Mouse (Mus musculus): ENCODE data around the gene Tspan3. TPM values are rescaled to one million over a fixed set of nuclear protein-coding genes. Genes with fewer than 3 reads are reported as not detected.

Tspan3 gene
- polyA plus RNA-seq, 1 experiment from 2014 or later, result 577 TPM

DNA sequence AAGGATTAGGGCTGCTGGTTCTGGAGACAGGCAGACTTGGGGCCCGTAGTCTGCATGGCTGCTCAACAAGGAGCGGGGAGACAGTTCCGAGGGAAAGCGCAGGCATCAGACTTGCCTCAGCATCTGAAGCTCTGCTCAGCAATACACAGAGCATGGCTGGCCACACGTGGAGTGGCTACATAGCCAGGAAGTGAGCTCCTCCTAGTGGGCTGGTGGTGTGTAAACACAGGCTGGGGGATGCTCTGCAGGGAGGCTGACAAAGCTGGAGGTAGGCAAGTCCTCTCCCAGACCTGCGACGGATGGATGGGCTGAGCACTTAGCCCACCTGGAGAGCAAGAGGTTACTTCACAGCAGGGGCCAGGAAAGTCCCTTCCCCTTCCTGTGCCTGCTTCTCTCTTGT lies 44.2 kb downstream of the Tspan3 start:
- Histone ChIP-seq H3K9ac (replicated peaks; ENCODE audit: low read length) (peak overlapping the region; percentile 35; the same call in 1 of the 2 replicates), H3K27ac (ENCODE audit: low read length) (no peak overlapping the region), H3K9me3 (ENCODE audit: low read length) (no peaks in the 10 kb centered on the region), H3K4me2 (replicated peaks; ENCODE audit: low read depth, low read length) (0 out of 2 replicates have a peak overlapping the region, but pooled peaks have one; percentile 28), H3K4me1 (ENCODE audit: insufficient read depth, low read length) (peaks cover 19% of the 10 kb centered on the region), H3K36me3 (ENCODE audit: insufficient read depth, low read length) (no peaks in the 10 kb centered on the region), H3K4me3 (ENCODE audit: low read length) (no peak overlapping the region), H3K27me3 (ENCODE audit: insufficient read depth, low read length) (no peaks in the 10 kb centered on the region)
- ATAC-seq (ENCODE audit: low FRiP score, low TSS enrichment), result no peak
- WGBS, result 32% methylated on average over 7 of the region's 7 CpGs

DNA sequence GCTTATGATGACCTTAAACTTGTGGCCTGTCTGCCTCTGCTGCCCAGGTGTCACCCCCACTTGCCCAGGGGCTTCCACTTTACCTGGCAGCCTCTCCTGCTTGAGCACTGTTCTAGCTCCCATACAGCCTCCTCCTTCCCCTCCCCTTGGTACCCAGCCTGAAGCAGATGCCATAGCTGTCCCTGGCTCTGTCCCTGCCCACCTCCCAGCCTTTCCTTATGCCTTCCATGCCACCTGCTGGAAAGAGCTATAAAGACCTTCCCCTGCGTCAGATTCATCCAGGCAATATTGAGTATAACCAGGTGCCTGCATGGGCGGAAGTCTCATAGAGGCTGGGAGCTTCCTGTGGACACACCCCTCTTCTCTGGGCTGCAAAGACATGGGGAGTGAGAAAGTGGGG lies 45.6 kb downstream of the Tspan3 start:
- no peaks in the 10 kb centered on the region for H3K9me3 ChIP-seq (ENCODE audit: low read length)
- peaks cover 17% of the 10 kb centered on the region for H3K4me1 ChIP-seq (ENCODE audit: insufficient read depth, low read length)
- 73% methylated on average over 2 of the region's 2 CpGs for WGBS
- no peak overlapping the region for H3K4me2 ChIP-seq (replicated peaks; ENCODE audit: low read depth, low read length)
- no peaks in the 10 kb centered on the region for H3K27me3 ChIP-seq (ENCODE audit: insufficient read depth, low read length)
- H3K36me3 ChIP-seq (ENCODE audit: insufficient read depth, low read length), result no peaks in the 10 kb centered on the region
- H3K9ac ChIP-seq (replicated peaks; ENCODE audit: low read length), result no peak overlapping the region
- ATAC-seq (ENCODE audit: low FRiP score, low TSS enrichment), result no peak
- H3K4me3 ChIP-seq (ENCODE audit: low read length), result no peak overlapping the region
- no peak overlapping the region for H3K27ac ChIP-seq (ENCODE audit: low read length)

- peak; percentile 26 for ATAC-seq (ENCODE audit: low FRiP score, low TSS enrichment)
- Histone ChIP-seq H3K27me3 (ENCODE audit: insufficient read depth, low read length) (no peaks in the 10 kb centered on the region), H3K9ac (replicated peaks; ENCODE audit: low read length) (peak overlapping the region; percentile 53), H3K4me2 (replicated peaks; ENCODE audit: low read depth, low read length) (peak overlapping the region; percentile 73), H3K36me3 (ENCODE audit: insufficient read depth, low read length) (no peaks in the 10 kb centered on the region), H3K9me3 (ENCODE audit: low read length) (no peaks in the 10 kb centered on the region), H3K4me1 (ENCODE audit: insufficient read depth, low read length) (peaks cover 13% of the 10 kb centered on the region; the same call in 1 of the 2 replicates), H3K27ac (ENCODE audit: low read length) (no peak overlapping the region), H3K4me3 (ENCODE audit: low read length) (peak overlapping the region; percentile 43)
- WGBS, result 2% methylated on average over 14 of the region's 14 CpGs
These were observed 46.7 kb downstream of the Tspan3 start for GRCm38 (mm10) chr9:56118582-56118981.

- 82% methylated on average over 5 of the region's 5 CpGs for WGBS
- Histone ChIP-seq H3K27ac (ENCODE audit: low read length) (no peak overlapping the region), H3K4me2 (replicated peaks; ENCODE audit: low read depth, low read length) (no peak overlapping the region), H3K4me1 (ENCODE audit: insufficient read depth, low read length) (peaks cover 13% of the 10 kb centered on the region; the same call in 1 of the 2 replicates), H3K36me3 (ENCODE audit: insufficient read depth, low read length) (no peaks in the 10 kb centered on the region), H3K9me3 (ENCODE audit: low read length) (no peaks in the 10 kb centered on the region), H3K9ac (replicated peaks; ENCODE audit: low read length) (no peak overlapping the region), H3K27me3 (ENCODE audit: insufficient read depth, low read length) (no peaks in the 10 kb centered on the region), H3K4me3 (ENCODE audit: low read length) (no peak overlapping the region)
- ATAC-seq (ENCODE audit: low FRiP score, low TSS enrichment), result no peak
These were observed 47.2 kb downstream of the Tspan3 start for GRCm38 (mm10) chr9:56118091-56118490.

DNA sequence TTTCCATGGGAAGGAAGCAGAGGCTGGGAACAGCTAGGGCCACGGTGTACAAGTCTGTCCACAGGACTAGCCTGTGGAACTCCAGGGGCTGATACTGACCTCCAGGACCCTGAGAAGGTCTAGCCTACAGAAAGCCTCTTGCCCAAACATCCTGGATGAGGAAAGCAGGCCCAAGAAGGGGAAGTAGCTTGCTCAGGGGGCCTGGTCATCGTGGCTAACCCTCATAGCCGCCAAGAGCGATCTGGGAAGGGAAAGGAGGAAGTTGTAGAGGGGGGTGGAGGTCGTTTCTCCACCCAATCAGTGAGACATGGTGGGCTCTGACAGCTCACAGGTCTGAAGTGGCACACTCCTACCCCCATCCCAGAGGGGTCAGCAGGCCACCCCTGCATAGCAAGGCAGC lies 57.1 kb downstream of the Tspan3 start:
- no peaks in the 10 kb centered on the region for H3K9me3 ChIP-seq (ENCODE audit: low read length)
- no peak overlapping the region for H3K27ac ChIP-seq (ENCODE audit: low read length)
- 76% methylated on average over 5 of the region's 5 CpGs for WGBS
- H3K9ac ChIP-seq (replicated peaks; ENCODE audit: low read length), result no peak overlapping the region
- peaks cover 15% of the 10 kb centered on the region for H3K4me1 ChIP-seq (ENCODE audit: insufficient read depth, low read length)
- H3K4me2 ChIP-seq (replicated peaks; ENCODE audit: low read depth, low read length), result no peak overlapping the region
- H3K27me3 ChIP-seq (ENCODE audit: insufficient read depth, low read length), result no peaks in the 10 kb centered on the region
- H3K4me3 ChIP-seq (ENCODE audit: low read length), result no peak overlapping the region
- no peak for ATAC-seq (ENCODE audit: low FRiP score, low TSS enrichment)
- no peaks in the 10 kb centered on the region for H3K36me3 ChIP-seq (ENCODE audit: insufficient read depth, low read length)

DNA sequence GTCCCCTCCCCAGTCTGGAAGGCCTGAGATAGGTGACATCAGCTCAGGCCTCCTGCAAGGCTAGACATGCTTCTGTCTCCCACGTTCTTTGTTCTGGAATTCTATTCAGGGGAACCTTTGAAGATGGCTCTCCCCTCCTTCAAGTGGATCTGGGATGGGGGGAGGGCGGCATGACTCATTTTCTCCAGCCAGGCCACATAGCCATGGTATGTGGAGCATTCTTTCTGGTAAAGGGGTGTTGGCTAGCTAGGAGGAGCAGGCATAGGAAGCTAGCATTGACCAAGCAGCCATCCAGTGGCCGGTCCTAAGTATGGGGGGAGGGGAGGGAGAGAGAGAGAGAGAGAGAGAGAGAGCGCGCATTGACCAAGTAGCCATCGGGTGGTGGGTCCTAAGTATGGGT lies 57.8 kb downstream of the Tspan3 start:
- no peak for ATAC-seq (ENCODE audit: low FRiP score, low TSS enrichment)
- H3K4me2 ChIP-seq (replicated peaks; ENCODE audit: low read depth, low read length), result no peak overlapping the region

DNA sequence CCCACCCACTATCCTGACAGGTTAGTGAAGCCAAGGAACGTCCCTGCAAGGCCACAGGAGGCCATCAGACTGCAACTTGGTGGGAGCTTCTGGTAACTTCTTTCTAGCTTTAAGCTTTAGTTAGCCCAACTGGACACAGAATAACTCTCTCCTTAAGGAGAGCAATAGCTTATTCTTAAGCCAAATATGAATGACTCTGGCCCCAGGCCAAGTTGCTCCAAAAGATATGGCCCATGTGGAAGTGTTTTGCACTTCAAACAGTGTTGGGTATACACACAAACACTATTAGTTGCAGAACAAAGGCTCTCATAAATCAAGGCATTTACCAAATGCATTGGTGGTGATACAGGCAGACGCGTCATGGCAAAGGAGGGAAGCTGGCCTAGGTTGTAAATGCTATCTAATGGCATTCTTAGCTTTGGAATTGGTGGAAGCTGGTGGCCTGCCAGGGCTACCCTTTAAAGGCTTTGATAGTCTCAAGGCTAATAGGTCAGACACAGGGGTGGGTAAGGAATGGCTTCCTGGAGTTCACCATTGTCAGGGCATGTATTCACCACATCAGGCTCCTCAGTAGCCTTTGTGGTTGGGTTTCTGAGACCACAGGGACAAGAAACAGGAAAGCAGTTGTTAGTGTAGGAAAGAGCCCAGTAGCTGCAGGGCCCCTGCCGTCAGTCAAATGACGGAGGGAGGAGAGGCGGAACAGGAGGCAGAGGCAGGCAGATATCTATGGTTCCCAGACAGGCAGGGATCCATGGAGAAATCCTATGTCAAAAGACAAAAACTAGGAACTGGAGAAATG lies 58.8 kb downstream of the Tspan3 start:
- Histone ChIP-seq H3K4me1 (ENCODE audit: insufficient read depth, low read length) (peaks cover 15% of the 10 kb centered on the region), H3K36me3 (ENCODE audit: insufficient read depth, low read length) (no peaks in the 10 kb centered on the region), H3K27me3 (ENCODE audit: insufficient read depth, low read length) (no peaks in the 10 kb centered on the region), H3K4me2 (replicated peaks; ENCODE audit: low read depth, low read length) (no peak overlapping the region), H3K27ac (ENCODE audit: low read length) (no peak overlapping the region), H3K4me3 (ENCODE audit: low read length) (no peak overlapping the region), H3K9me3 (ENCODE audit: low read length) (no peaks in the 10 kb centered on the region), H3K9ac (replicated peaks; ENCODE audit: low read length) (no peak overlapping the region)
- no peak for ATAC-seq (ENCODE audit: low FRiP score, low TSS enrichment)
- WGBS, result 77% methylated on average over 6 of the region's 6 CpGs

More for the DNA sequence above, 57.8 kb downstream of the Tspan3 start:
- Histone ChIP-seq H3K4me3 (ENCODE audit: low read length) (no peak overlapping the region), H3K27ac (ENCODE audit: low read length) (no peak overlapping the region), H3K9ac (replicated peaks; ENCODE audit: low read length) (no peak overlapping the region), H3K27me3 (ENCODE audit: insufficient read depth, low read length) (no peaks in the 10 kb centered on the region), H3K4me1 (ENCODE audit: insufficient read depth, low read length) (peaks cover 15% of the 10 kb centered on the region), H3K36me3 (ENCODE audit: insufficient read depth, low read length) (no peaks in the 10 kb centered on the region), H3K9me3 (ENCODE audit: low read length) (no peaks in the 10 kb centered on the region)
- WGBS, result 79% methylated on average over 6 of the region's 6 CpGs

- Histone ChIP-seq H3K4me1 (ENCODE audit: insufficient read depth, low read length) (peaks cover 15% of the 10 kb centered on the region), H3K4me3 (ENCODE audit: low read length) (no peak overlapping the region), H3K27ac (ENCODE audit: low read length) (no peak overlapping the region), H3K36me3 (ENCODE audit: insufficient read depth, low read length) (no peaks in the 10 kb centered on the region), H3K4me2 (replicated peaks; ENCODE audit: low read depth, low read length) (no peak overlapping the region), H3K27me3 (ENCODE audit: insufficient read depth, low read length) (no peaks in the 10 kb centered on the region), H3K9me3 (ENCODE audit: low read length) (no peaks in the 10 kb centered on the region), H3K9ac (replicated peaks; ENCODE audit: low read length) (no peak overlapping the region)
- 19% methylated on average over 7 of the region's 7 CpGs for WGBS
- ATAC-seq (ENCODE audit: low FRiP score, low TSS enrichment), result peak; percentile 88
These were observed 60.4 kb downstream of the Tspan3 start for GRCm38 (mm10) chr9:56104921-56105320.

GRCm38 (mm10) chr9:56101022-56101421 lies 64.3 kb downstream of the Tspan3 start:
- 27% methylated on average over 4 of the region's 4 CpGs for WGBS

DNA sequence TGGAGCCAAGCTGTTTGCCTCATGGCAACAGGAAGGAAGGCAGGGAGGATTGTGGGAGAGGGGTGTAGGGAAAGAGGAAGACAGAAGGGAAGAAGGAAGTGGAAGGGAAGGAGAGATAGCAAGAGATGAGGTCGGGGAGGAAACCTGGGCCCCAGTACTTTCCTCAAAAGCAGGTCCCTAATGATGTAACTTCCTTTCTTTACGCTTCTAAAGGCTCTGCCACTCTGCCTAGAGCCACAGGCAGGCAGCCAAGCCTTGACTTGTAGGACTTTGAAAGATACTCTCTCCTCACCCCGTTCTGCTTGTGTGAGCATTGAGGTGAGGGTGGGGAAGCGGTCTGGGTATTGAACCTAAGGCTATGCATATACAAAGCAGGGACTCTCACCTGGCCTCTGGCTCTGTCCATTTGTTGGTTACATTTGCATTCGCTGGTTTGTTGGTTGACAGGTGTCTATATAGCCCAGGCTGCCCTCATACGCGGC lies 65.2 kb downstream of the Tspan3 start:
- H3K27me3 ChIP-seq (ENCODE audit: insufficient read depth, low read length), result no peaks in the 10 kb centered on the region

More at GRCm38 (mm10) chr9:56101022-56101421, 64.3 kb downstream of the Tspan3 start:
- H3K4me3 ChIP-seq (ENCODE audit: low read length), result no peak overlapping the region
- H3K27me3 ChIP-seq (ENCODE audit: insufficient read depth, low read length), result no peaks in the 10 kb centered on the region
- no peaks in the 10 kb centered on the region for H3K36me3 ChIP-seq (ENCODE audit: insufficient read depth, low read length)
- no peak overlapping the region for H3K9ac ChIP-seq (replicated peaks; ENCODE audit: low read length)
- no peak overlapping the region for H3K27ac ChIP-seq (ENCODE audit: low read length)
- H3K4me1 ChIP-seq (ENCODE audit: insufficient read depth, low read length), result peaks cover 10% of the 10 kb centered on the region
- H3K4me2 ChIP-seq (replicated peaks; ENCODE audit: low read depth, low read length), result no peak overlapping the region
- H3K9me3 ChIP-seq (ENCODE audit: low read length), result no peaks in the 10 kb centered on the region
- ATAC-seq (ENCODE audit: low FRiP score, low TSS enrichment), result no peak

More for the DNA sequence above, 65.2 kb downstream of the Tspan3 start:
- H3K9me3 ChIP-seq (ENCODE audit: low read length), result no peaks in the 10 kb centered on the region
- H3K27ac ChIP-seq (ENCODE audit: low read length), result no peak overlapping the region
- H3K4me3 ChIP-seq (ENCODE audit: low read length), result no peak overlapping the region
- no peaks in the 10 kb centered on the region for H3K36me3 ChIP-seq (ENCODE audit: insufficient read depth, low read length)
- no peak overlapping the region for H3K4me2 ChIP-seq (replicated peaks; ENCODE audit: low read depth, low read length)
- H3K4me1 ChIP-seq (ENCODE audit: insufficient read depth, low read length), result peaks cover 7% of the 10 kb centered on the region
- WGBS, result 89% methylated on average over 7 of the region's 7 CpGs
- no peak for ATAC-seq (ENCODE audit: low FRiP score, low TSS enrichment)
- H3K9ac ChIP-seq (replicated peaks; ENCODE audit: low read length), result no peak overlapping the region

Data from kidney, embryonic 16.5 days (tissue).